Mouse (Mus musculus): ENCODE measurements around the gene Ifi27. TPM values are rescaled to one million over a fixed set of nuclear protein-coding genes. Genes with fewer than 3 reads are reported as not detected.
"Not testable (repeated sequence)": the region's sequence is repeated elsewhere in the genome, so short reads cannot be mapped to it uniquely, and the experiment has no call there.

Ifi27 gene
- total RNA-seq, 2 experiments from 2014 or later: 85.7 to 89.8 TPM

DNA sequence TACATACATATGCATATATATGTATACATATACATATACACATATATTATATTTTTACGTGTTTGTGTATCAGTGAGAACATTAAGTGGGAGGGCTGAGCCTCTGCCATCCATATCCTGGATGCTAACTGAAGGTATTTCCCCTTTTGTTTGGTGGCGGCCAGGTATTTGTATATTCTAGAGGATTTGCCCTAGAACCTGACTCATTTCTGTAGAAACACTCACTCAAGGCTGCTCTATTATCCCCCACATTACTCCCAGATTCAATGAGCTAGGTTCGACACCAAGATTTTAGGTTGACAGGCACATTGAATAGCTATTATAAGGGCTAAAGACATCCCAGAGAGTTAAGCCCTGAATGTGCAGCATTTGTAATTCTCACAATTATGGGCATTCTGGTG lies 11.0 kb downstream of the Ifi27 start:
- no peak for DNase-seq (ENCODE audit: low spot score in 2 of 2)

DNA sequence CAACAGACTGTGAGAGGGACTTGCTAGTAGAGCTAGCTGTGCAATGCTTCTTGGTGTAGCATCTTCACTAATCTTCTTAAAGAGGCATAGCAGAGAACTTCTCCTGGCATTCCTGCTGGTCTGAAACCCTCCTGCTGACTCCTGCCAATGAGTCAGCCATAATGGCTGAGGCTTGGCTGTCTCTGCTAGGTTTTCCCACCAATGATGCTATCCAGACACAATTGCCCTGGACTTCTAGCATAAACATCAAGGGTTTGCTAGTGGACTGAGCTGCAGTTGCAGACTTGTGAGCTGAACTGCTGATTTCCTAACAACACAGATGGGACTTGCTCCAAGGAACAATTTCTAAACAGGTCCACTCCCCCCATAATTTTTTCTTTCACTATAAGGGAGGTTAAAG lies 19.4 kb downstream of the Ifi27 start:
- DNase-seq (ENCODE audit: low spot score in 2 of 2): no peak

DNA sequence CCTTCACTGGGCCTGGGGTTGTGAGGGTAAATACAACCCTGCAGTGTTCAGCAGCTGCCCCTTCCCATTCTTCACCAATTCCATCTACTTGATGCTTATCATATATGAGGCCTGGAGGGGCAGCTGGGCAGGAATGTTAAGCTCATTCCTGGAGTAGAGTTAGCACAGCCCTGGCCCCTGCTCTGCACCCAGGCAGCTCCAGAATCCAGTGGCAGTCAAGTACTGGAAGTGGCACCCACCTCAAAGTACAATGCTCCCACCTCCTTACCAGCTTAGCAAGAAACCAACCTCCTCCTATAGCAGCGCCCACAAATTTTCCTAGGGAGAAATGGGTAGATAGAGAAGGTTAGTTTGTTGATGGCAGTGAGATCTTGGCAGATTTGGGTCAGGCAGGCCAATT lies 22.7 kb downstream of the Ifi27 start:
- not testable (repeated sequence) for DNase-seq (ENCODE audit: low spot score in 2 of 2)

DNA sequence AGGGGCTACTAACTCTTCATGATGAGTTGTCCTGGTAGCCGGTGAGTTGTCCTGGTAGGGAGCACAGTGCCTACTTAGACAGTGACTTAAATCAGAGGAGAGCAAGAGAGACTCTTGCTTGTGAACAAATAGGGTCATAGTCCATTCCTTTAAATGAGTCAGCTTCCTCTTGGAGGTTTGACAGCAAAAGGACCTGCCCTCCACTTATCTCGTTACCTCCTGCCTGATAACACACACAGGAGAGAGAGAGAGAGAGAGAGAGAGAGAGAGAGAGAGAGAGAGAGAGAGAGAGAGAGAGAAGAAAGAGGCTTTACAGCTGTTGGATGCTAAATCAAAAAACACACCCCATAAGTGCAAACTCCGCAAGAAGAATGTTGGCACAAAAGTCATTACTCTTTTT lies 23.1 kb downstream of the Ifi27 start, which contains the start of gene Ifi27l2b:
Ifi27l2b (minus strand) TSS at position 84 of the 400 bp plus-strand sequence.
- no peak for DNase-seq (ENCODE audit: low spot score in 2 of 2)

DNA sequence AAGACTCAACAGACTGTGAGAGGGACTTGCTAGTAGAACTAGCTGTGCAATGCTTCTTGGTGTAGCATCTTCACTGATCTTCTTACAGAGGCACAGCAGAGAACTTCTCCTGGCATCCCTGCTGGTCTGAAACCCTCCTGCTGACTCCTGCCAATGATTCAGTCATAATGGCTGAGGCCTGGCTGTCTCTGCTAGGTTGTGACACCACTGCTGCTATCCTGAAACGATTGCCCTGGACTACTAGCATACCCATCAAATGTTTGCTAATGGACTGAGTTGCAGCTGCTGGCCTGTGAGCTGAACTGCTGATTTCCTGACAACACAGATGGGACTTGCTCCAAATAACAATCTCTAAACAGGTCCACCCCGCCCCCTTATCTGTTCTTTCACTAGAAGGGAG lies 40.5 kb downstream of the Ifi27 start:
- no peak for DNase-seq (ENCODE audit: low spot score in 2 of 2)

DNA sequence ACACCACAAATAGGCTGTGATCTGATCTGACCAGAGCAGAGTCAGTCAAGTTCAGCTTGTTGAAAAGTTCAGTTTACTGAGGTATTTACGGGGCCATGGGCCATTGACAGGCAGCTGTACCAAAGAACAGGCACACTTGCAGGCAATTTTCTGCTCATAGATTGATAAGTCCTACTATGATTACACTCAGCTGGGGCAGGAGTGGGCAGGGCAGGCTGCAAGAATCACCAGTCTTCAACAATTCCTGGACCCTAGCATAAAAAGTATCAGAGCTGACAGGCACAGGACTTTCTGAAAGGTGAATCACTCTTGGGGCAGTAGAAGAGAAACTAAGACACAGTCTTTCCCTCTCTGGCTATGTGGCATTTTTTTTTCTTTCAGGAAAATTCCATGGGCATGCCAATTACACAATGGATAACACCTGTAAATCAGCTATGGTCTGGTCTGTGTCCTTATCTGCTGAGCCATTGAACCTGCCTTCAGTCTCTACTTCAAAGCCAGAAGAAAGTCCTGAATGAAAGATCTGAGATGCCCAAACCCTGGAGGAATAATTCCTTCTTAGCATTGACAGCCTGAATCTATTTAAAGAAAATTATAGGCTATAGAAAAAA lies 42.9 kb downstream of the Ifi27 start:
- DNase-seq (ENCODE audit: low spot score in 2 of 2): no peak

DNA sequence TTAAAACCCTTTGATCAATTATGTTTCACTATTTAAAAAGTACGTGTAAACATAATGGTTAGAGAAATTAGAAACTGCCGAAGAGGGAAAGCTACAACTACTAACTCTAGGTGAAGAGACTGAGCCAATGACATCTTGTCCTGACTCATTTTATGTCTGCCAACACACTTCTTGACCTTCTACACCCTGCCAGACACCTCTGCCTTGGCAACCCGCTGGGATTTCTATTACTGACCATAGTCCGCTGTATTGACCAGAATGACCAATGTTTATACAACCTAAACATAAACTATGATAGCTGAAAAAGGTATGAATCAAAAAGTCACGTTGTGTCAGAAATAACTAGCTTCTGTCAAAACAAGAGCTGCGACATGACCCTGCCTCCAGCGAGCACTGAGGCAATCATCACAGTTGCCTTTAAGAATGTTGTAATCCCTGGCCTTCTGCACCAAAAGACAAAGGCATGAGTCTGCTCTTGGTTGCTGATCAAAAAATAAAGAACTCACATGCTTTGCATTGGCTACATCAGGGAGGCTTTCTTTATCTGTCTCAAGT lies 43.5 kb downstream of the Ifi27 start:
- no peak for DNase-seq (ENCODE audit: low spot score in 2 of 2)

- DNase-seq (ENCODE audit: low spot score in 2 of 2): no peak
These were observed 47.7 kb downstream of the Ifi27 start for GRCm38 (mm10) chr12:103481671-103482070.

GRCm38 (mm10) chr12:103482781-103483180 lies 48.8 kb downstream of the Ifi27 start:
- no peak for DNase-seq (ENCODE audit: low spot score in 2 of 2)

DNA sequence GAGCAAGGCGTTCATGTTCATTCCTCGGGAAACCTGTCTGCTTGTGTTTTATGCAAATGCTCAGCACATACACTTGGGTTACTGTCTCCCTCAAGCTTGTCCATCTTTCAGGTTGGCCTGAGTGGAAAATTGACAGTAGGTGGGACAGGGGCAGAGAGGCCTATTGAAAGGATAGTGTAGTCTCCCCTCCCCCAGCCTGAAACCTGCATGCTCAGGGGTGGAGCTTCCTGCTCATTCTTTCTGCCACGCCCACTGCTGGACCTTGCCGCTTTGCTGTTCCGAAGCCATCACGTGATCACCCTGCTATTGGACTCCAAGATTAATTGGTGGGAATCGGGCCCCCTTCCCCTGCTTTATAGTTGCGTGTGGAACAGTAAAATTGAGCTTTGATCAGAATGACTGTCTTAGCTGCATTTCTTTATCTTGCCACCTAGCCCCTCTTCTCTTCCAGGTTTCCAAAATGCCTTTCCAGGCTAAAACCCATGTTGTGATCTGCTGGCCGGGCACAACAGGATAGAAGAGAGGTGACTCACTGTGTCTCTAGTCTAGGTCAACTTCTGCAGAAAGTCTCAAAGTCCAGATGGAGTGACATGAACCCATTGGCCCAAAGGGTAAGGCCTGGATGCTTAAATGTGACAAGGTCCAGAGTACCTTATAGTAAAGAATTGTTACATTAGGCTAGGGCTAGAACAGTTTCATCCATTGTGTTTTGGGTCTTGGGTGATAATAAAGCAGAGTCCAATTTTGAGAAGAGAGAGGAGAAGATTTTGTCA lies 50.4 kb downstream of the Ifi27 start:
- DNase-seq (ENCODE audit: low spot score in 2 of 2): not testable (repeated sequence)

DNA sequence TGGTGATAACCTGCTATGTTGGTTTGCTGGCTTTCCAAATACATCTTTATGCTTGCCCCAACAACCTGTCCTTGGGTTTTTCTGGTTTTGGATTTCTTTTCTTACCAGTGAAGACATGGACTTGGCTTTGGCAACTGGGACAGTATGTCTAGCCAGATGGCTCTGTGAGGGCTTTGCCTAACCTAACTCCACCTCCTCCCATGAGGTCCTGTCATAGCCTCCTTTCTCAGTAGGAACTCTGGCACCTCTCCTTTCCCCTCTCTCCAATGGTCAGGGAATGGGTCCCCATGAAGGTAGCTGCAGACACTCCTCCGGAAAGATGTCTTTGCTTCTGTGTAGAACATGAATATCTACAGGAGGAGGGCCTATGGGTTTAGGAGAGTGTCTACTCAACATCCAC lies 52.7 kb downstream of the Ifi27 start:
- no peak for DNase-seq (ENCODE audit: low spot score in 2 of 2)

GRCm38 (mm10) chr12:103487276-103487675 lies 53.3 kb downstream of the Ifi27 start:
- DNase-seq (ENCODE audit: low spot score in 2 of 2): no peak

GRCm38 (mm10) chr12:103487750-103488149 lies 53.7 kb downstream of the Ifi27 start:
- DNase-seq (ENCODE audit: low spot score in 2 of 2): no peak

Other genes with a start within 250 kb of the Ifi27 start
- 1 to 10 TPM; 4.6 to 6.8 TPM for gene Prima1, start 192.1 kb upstream of the Ifi27 start, total RNA-seq (2021)
- gene Fam181a, start 123.2 kb upstream of the Ifi27 start, total RNA-seq (2021): 1 to 10 TPM; 2.9 to 4.6 TPM
- gene Asb2, start 78.2 kb upstream of the Ifi27 start, total RNA-seq (2021): 1 to 10 TPM; 3.2 to 3.5 TPM
- gene Otub2, start 45.5 kb upstream of the Ifi27 start, total RNA-seq (2021): 10 to 100 TPM; 32.7 to 38.9 TPM
- gene 9330161L09Rik, start 26.4 kb upstream of the Ifi27 start, total RNA-seq (2021): 1 to 10 TPM; 3.0 to 3.9 TPM
- gene Ddx24, start 8.4 kb upstream of the Ifi27 start, total RNA-seq (2021): 100 to 1,000 TPM; 235 to 238 TPM
- gene Ifi27l2a, start 9.5 kb downstream of the Ifi27 start, total RNA-seq (2021): 1 to 10 TPM; 4.3 TPM
- not detected for gene Ifi27l2b, start 23.0 kb downstream of the Ifi27 start, total RNA-seq (2021)
- 10 to 100 TPM; 26.7 to 28.5 TPM for gene Ppp4r4, start 98.1 kb downstream of the Ifi27 start, total RNA-seq (2021)
- not detected for gene Serpina10, start 197.2 kb downstream of the Ifi27 start, total RNA-seq (2021)
- not detected for gene Serpina6, start 223.0 kb downstream of the Ifi27 start, total RNA-seq (2021)
- not detected for gene Serpina16, start 241.9 kb downstream of the Ifi27 start, total RNA-seq (2021)

All from left cerebral cortex, adult 18-20 months (tissue).